Mouse (Mus musculus) skeletal muscle tissue, adult 2 months (tissue): ENCODE measurements at regions not wholly inside any gene's neighbourhood (a gene's known extent, or its start where the extent isn't known, plus 50 kb on each side); places are given as distances from the start of the nearest gene placed in this dataset.

Experiments
- DNase-seq: peaks from one replicate; pipeline ENCODE4 v3.0.0-alpha.2; 2012; ENCODE audit warnings: low read depth, low spot score

DNA sequence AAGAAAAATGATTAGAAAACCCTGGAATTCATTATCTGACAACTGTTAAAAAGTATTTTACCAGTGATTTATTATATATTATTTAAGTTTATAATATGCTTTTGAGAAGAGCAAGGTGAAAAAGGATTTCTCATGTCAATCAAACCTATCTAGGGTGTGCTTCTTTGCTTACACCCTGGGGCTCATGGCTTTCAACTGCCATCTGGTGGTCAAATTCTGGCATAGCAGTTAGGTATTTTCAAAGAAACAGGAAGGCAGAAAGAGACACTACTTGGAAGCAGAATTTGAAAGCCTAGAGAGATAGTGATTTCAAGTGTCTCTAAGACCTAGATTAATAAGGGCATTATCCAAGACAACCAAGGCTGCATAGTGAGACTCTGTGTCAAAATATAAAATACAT is 167.8 kb upstream of the Amot start:
- peak; percentile 6 for DNase-seq

- DNase-seq = no peak
These were observed 146.7 kb upstream of the Amot start for GRCm38 (mm10) chrX:145651647-145652046.

DNA sequence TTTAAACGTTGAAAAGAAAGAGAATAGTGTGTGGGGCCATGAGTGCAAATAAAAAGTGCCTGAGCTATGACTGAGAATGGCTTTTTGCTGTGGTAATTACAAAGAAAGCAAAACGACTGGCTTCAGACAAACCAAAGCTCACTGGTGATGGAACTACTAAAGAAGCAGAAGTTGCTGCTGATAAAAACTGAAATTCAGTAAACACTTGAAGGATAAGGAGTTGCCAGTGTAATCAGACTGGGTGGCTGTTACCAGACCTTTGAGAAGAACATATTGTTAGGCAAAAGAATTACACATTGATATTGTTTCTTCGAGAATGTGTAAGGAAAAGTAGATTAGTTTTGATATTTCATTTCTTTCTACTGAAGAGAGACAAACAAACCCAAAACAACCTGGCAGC is 114.7 kb upstream of the Amot start:
- DNase-seq = no peak

GRCm38 (mm10) chrX:145602085-145602484 is 97.1 kb upstream of the Amot start:
- no peak for DNase-seq

DNA sequence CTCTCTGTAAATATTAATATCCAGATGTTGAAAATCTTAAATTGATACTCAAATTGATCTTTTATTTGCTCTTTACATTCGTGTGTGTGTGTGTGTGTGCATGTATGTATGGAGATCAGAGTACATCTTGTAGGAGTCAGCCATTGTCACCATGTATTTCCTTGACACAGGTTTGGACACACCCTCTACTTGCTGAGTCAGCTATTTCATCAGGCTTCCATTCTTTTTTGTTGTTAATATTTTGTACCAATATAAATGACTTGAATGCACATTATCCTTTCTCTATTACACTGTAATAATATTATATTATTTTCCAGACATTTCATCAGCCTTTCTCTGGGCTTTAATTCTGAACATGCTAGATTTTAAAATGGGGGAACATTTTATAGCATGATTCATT is 85.8 kb upstream of the Amot start:
- no peak for DNase-seq

DNA sequence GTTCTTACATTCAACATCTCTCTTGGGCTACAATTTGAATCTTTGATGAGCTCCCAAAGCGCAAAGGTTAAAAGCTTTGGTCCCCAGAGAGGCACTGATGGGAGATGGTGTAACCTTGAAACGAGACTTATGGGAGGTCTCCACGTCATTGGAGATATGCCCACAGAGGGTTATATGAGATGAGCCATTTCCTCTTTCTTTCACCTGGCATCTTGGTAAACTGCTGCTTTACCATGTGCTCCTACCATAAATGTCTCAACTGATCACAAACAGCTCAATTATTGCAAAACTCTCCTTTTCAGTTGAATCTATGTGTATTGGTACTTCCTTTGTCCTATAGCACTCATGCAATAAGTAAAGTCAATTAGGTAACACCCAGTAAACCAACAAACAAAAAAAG is 62.5 kb upstream of the Amot start:
- no peak for DNase-seq

- DNase-seq = no peak
These were observed 62.1 kb upstream of the Amot start for GRCm38 (mm10) chrX:145567073-145567472.

- DNase-seq = no peak
These were observed 53.9 kb upstream of the Amot start for GRCm38 (mm10) chrX:145558881-145559280.
